Comparison of ENCODE assay signal across 20 mouse cellular contexts in the genomic region with DNA sequence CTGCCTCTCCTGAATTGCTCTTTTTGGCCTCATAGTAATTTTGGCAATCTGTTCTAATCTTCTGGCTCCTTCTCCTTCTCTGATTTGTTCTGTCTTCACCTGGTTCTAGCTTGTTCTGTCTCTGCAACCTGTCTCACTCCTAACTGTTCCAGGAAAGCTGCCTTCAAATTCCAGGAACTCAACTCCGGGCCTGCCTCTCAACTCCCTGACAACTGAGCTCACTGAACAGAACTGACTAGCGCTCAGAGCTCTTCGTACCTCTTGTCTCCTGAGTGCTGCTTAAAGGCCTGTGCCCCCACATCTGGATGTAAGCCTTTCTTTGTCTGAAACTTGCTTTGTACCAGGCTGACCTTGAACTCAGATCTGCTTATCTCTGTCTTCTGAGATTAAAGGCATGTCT.
"Had no signal": no experiment of that assay in that cellular context is flagged by ENCODE, and none has a peak within 500 bp of the region (broad histone marks: within the 10 kb centered on the region; RNA-seq: fewer than 3 reads in every experiment).

No protein-coding gene starts in this region.

- H3K27me3 ChIP-seq: limb, embryonic 13.5 days; liver, embryonic 12.5 days; liver, embryonic 15.5 days; lung, embryonic 15.5 days; megakaryocyte, embryonic 14.5 days; midbrain, embryonic 13.5 days; neural tube, embryonic 13.5 days had no signal

- H3K4me3 ChIP-seq: layer of hippocampus, adult 2 months; limb, embryonic 10.5 days; limb, embryonic 13.5 days; liver, embryonic 12.5 days; liver, embryonic 15.5 days; lung, embryonic 15.5 days; megakaryocyte, embryonic 14.5 days; midbrain, embryonic 10.5 days; midbrain, embryonic 13.5 days; myocyte; neural tube, embryonic 13.5 days had no signal

- DNase-seq: kidney, adult 18-20 months; kidney, postnatal 25 days; layer of hippocampus, adult 9-11 months; liver; lung, adult 18-20 months; lung, postnatal 10 days; lung, postnatal 36 days; thymus, postnatal 25 days had no signal

- H3K27ac ChIP-seq: kidney, postnatal 0 days; layer of hippocampus, adult 2 months; limb, embryonic 10.5 days; limb, embryonic 13.5 days; liver, embryonic 12.5 days; liver, embryonic 15.5 days; lung, embryonic 15.5 days; midbrain, embryonic 10.5 days; midbrain, embryonic 13.5 days; neural tube, embryonic 13.5 days had no signal

- H3K4me1 ChIP-seq: limb, embryonic 10.5 days; liver, embryonic 12.5 days; liver, embryonic 15.5 days; lung, embryonic 15.5 days; midbrain, embryonic 10.5 days; midbrain, embryonic 13.5 days; neural tube, embryonic 13.5 days had no signal

- H3K9ac ChIP-seq: limb, embryonic 13.5 days; liver, embryonic 12.5 days; liver, embryonic 15.5 days; lung, embryonic 15.5 days; midbrain, embryonic 13.5 days; neural tube, embryonic 13.5 days had no signal
